Mouse (Mus musculus): ENCODE measurements around the gene Slc5a5. TPM values are rescaled to one million over a fixed set of nuclear protein-coding genes. Genes with fewer than 3 reads are reported as not detected.

The Slc5a5 gene
- polyA plus RNA-seq (2012; fragmentation: generic; extraction: Trizol): 0.13 TPM
- long read RNA-seq, experiment 1, partial matches to known transcripts: 1 of 1 reads
- long read RNA-seq, experiment 1, other reads (novel, unspliced or antisense): 0 of 1 reads
- long read RNA-seq, experiment 2: 0 reads

DNA sequence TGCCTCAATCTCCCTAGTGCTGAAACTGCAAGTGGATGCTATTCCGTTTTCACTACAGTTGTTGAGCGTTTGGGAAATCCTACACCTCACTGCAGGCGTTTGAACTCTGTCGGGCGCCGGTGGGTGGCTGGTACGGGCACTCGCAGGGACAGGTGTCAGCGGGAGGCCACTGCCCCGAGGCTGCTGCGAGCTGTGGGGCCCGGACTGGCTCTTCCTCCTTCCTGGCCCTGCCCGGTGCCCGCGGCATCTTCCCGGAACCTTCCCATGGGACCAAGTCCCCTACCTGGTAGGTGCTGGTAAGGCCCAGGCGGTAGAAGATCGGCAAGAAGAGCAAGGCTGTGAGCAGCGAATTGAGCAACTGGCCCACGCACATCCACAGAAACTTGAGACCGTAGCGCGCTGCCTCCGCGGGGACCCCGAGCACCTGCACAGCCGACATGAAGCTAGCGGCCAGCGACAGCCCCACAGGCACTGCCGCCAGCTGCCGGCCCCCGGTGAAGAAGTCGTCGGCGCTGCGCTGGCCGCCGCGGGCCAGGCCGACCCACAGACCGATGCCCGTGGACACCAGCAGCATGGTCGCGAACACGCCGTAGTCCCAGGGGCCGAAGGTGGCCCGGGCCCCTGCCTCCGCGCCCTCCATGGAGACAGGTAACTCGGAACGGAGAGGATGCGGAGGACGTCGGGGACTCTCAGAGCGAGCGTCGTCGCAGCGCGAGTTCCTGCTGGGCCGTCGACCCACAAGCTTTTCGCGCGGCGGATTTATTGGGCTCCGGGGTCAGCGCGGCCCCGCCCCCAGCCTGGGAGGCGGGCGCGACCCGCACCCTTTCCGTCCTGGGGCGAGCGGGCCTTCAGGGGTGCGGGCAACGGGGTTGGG, at the start of gene Slc5a5:
Gene Slc5a5, minus strand, starts transcription at position 736 of the 874 bp plus-strand sequence.
- TF ChIP-seq CTCF (IDR thresholded peaks at IDR 0.05; ENCODE audit: control insufficient read depth, insufficient read depth, insufficient read length) (no peak), MYOD1 (IDR thresholded peaks at IDR 0.05; ENCODE audit: control insufficient read depth, insufficient read length, low read depth) (no peak), MYOG (IDR thresholded peaks at IDR 0.05; ENCODE audit: control insufficient read depth, extremely low read depth, insufficient read length) (no peak), CEBPB (IDR thresholded peaks at IDR 0.05; ENCODE audit: low read depth) (no peak), USF1 (IDR thresholded peaks at IDR 0.05; ENCODE audit: low read depth) (no peak), MAX (IDR thresholded peaks at IDR 0.05) (no peak), FOSL1 (IDR thresholded peaks at IDR 0.05; ENCODE audit: insufficient read depth, low read length, poor library complexity, severe bottlenecking) (no peak)
- Histone ChIP-seq H3ac (ENCODE audit: control insufficient read depth, insufficient read length, low read depth) (no peak within 1 kb of the TSS), H3K79me3 (ENCODE audit: low read depth) (peaks cover 13% of the 10 kb centered on the region), H3K36me3 (ENCODE audit: control insufficient read depth, insufficient read depth) (peaks cover 38% of the 10 kb centered on the region), H3K4me3 (ENCODE audit: insufficient read depth, poor library complexity, severe bottlenecking) (no peak within 1 kb of the TSS), H3K27me3 (ENCODE audit: control insufficient read depth, insufficient read depth, insufficient read length) (no peaks in the 10 kb centered on the region), H3K79me2 (ENCODE audit: control insufficient read depth, insufficient read depth) (peaks cover 27% of the 10 kb centered on the region)

DNA sequence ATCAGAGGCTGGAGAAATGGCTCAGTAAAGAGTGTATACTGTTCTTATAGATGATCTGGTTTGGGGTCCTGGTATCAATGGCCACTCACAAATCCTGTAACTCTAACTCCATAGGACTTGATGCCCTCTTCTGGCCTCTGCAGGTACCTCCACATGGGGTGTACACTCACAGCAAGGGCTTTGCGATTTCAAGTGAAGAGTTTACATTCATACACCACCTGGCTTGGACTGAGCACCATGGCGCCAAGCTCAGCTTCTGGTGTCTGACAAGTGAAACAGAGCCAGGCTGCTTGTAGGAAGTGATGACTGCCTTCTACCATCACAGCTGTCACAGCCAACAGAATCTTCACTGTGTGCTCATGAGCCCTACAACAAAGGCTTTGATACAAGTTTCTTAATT, 48.9 kb upstream of the Slc5a5 start:
- no peaks in the 10 kb centered on the region for H3K79me2 ChIP-seq (ENCODE audit: control insufficient read depth, insufficient read depth)
- no peak for TF ChIP-seq MYOD1 (IDR thresholded peaks at IDR 0.05; ENCODE audit: control insufficient read depth, insufficient read length, low read depth)
- no peak for TF ChIP-seq MAX (IDR thresholded peaks at IDR 0.05)
- TF ChIP-seq USF1 (IDR thresholded peaks at IDR 0.05; ENCODE audit: low read depth): no peak
- no peak for TF ChIP-seq MYOG (IDR thresholded peaks at IDR 0.05; ENCODE audit: control insufficient read depth, extremely low read depth, insufficient read length)
- no peak for TF ChIP-seq FOSL1 (IDR thresholded peaks at IDR 0.05; ENCODE audit: insufficient read depth, low read length, poor library complexity, severe bottlenecking)
- TF ChIP-seq CEBPB (IDR thresholded peaks at IDR 0.05; ENCODE audit: low read depth): no peak
- TF ChIP-seq CTCF (IDR thresholded peaks at IDR 0.05; ENCODE audit: control insufficient read depth, insufficient read depth, insufficient read length): no peak
- H3K4me3 ChIP-seq (ENCODE audit: insufficient read depth, poor library complexity, severe bottlenecking): no peak overlapping the region
- H3ac ChIP-seq (ENCODE audit: control insufficient read depth, insufficient read length, low read depth): no peak overlapping the region
- H3K27me3 ChIP-seq (ENCODE audit: control insufficient read depth, insufficient read depth, insufficient read length): peaks cover 11% of the 10 kb centered on the region
- H3K79me3 ChIP-seq (ENCODE audit: low read depth): no peaks in the 10 kb centered on the region
- no peaks in the 10 kb centered on the region for H3K36me3 ChIP-seq (ENCODE audit: control insufficient read depth, insufficient read depth)

DNA sequence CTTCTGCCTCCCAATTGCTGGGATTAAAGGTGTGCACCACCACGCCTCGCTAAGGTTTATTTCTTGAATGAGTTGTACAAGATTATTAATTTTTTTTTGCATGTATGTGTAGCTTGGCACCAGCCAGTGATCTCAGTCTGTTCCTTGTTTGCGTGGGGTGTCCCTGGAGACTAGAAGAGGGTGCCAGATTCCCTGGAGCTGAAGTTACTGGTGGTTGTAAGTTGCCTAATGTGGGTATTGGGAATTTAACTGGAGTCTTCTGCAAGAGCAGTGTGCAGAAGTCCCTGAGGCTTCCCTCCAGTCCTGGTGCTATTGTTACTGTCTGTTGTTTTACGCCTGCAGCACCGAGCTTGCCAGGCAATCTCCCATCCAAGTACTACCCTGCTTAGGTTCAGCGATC, 44.6 kb upstream of the Slc5a5 start:
- Histone ChIP-seq H3K27me3 (ENCODE audit: control insufficient read depth, insufficient read depth, insufficient read length) (peaks cover 34% of the 10 kb centered on the region), H3K79me2 (ENCODE audit: control insufficient read depth, insufficient read depth) (no peaks in the 10 kb centered on the region), H3K79me3 (ENCODE audit: low read depth) (no peaks in the 10 kb centered on the region), H3K36me3 (ENCODE audit: control insufficient read depth, insufficient read depth) (no peaks in the 10 kb centered on the region), H3K4me3 (ENCODE audit: insufficient read depth, poor library complexity, severe bottlenecking) (no peak overlapping the region), H3ac (ENCODE audit: control insufficient read depth, insufficient read length, low read depth) (no peak overlapping the region)
- TF ChIP-seq MYOG (IDR thresholded peaks at IDR 0.05; ENCODE audit: control insufficient read depth, extremely low read depth, insufficient read length) (no peak), CEBPB (IDR thresholded peaks at IDR 0.05; ENCODE audit: low read depth) (no peak), USF1 (IDR thresholded peaks at IDR 0.05; ENCODE audit: low read depth) (no peak), MYOD1 (IDR thresholded peaks at IDR 0.05; ENCODE audit: control insufficient read depth, insufficient read length, low read depth) (no peak), MAX (IDR thresholded peaks at IDR 0.05) (no peak), FOSL1 (IDR thresholded peaks at IDR 0.05; ENCODE audit: insufficient read depth, low read length, poor library complexity, severe bottlenecking) (no peak), CTCF (IDR thresholded peaks at IDR 0.05; ENCODE audit: control insufficient read depth, insufficient read depth, insufficient read length) (no peak)

DNA sequence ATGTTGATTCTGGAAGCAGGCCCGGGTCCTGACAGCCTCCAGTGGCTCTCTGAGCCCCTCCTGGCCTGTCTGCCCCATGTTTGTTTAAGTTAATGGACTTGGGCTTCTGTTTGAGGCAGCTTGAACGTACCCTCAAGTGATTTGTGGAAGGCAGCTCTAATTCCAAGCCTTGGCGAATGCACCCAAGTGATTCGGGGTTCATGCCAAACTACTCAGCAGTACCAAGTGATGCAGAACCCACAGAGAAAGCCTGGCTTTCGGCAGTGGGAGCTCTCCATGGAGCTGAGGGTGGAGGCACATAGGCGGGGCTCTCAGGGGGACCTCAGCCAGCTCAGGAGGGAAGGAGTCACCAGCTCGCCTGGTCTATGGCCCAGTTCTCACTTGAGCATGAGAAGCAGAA, 42.2 kb upstream of the Slc5a5 start:
- Histone ChIP-seq H3K27me3 (ENCODE audit: control insufficient read depth, insufficient read depth, insufficient read length) (peaks cover 30% of the 10 kb centered on the region), H3K4me3 (ENCODE audit: insufficient read depth, poor library complexity, severe bottlenecking) (no peak overlapping the region), H3K79me3 (ENCODE audit: low read depth) (no peaks in the 10 kb centered on the region), H3K36me3 (ENCODE audit: control insufficient read depth, insufficient read depth) (no peaks in the 10 kb centered on the region), H3ac (ENCODE audit: control insufficient read depth, insufficient read length, low read depth) (no peak overlapping the region), H3K79me2 (ENCODE audit: control insufficient read depth, insufficient read depth) (no peaks in the 10 kb centered on the region)
- TF ChIP-seq CEBPB (IDR thresholded peaks at IDR 0.05; ENCODE audit: low read depth) (no peak), CTCF (IDR thresholded peaks at IDR 0.05; ENCODE audit: control insufficient read depth, insufficient read depth, insufficient read length) (no peak), FOSL1 (IDR thresholded peaks at IDR 0.05; ENCODE audit: insufficient read depth, low read length, poor library complexity, severe bottlenecking) (no peak), MYOG (IDR thresholded peaks at IDR 0.05; ENCODE audit: control insufficient read depth, extremely low read depth, insufficient read length) (no peak), USF1 (IDR thresholded peaks at IDR 0.05; ENCODE audit: low read depth) (no peak), MYOD1 (IDR thresholded peaks at IDR 0.05; ENCODE audit: control insufficient read depth, insufficient read length, low read depth) (no peak), MAX (IDR thresholded peaks at IDR 0.05) (no peak)

DNA sequence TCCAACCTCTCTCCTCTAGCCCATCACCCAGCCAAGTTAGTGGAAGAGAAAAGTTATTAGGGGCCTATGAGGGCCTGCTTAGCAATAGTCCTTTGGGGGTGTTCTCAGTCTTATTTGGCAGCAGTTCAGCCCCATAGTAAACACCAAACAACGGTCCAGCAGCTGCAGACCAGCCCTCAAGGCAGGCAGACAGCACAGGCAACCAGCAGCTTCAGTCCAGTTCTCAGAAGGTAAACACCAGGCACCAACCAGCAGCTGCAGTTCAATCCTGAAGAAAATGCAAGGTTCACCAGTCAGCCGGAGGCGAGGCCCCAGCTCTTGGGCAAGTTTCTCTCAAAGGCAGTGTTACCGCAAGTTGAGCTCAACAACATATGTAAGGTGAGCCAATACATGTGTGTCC, 40.5 kb upstream of the Slc5a5 start:
- Histone ChIP-seq H3K79me2 (ENCODE audit: control insufficient read depth, insufficient read depth) (no peaks in the 10 kb centered on the region), H3K79me3 (ENCODE audit: low read depth) (no peaks in the 10 kb centered on the region), H3K36me3 (ENCODE audit: control insufficient read depth, insufficient read depth) (no peaks in the 10 kb centered on the region), H3K27me3 (ENCODE audit: control insufficient read depth, insufficient read depth, insufficient read length) (peaks cover 26% of the 10 kb centered on the region), H3K4me3 (ENCODE audit: insufficient read depth, poor library complexity, severe bottlenecking) (no peak overlapping the region), H3ac (ENCODE audit: control insufficient read depth, insufficient read length, low read depth) (no peak overlapping the region)
- TF ChIP-seq USF1 (IDR thresholded peaks at IDR 0.05; ENCODE audit: low read depth): no peak
- TF ChIP-seq MYOG (IDR thresholded peaks at IDR 0.05; ENCODE audit: control insufficient read depth, extremely low read depth, insufficient read length): no peak
- TF ChIP-seq CEBPB (IDR thresholded peaks at IDR 0.05; ENCODE audit: low read depth): no peak
- TF ChIP-seq FOSL1 (IDR thresholded peaks at IDR 0.05; ENCODE audit: insufficient read depth, low read length, poor library complexity, severe bottlenecking): no peak
- TF ChIP-seq MYOD1 (IDR thresholded peaks at IDR 0.05; ENCODE audit: control insufficient read depth, insufficient read length, low read depth): no peak
- TF ChIP-seq CTCF (IDR thresholded peaks at IDR 0.05; ENCODE audit: control insufficient read depth, insufficient read depth, insufficient read length): no peak
- no peak for TF ChIP-seq MAX (IDR thresholded peaks at IDR 0.05)
